Mouse (Mus musculus) Patski (cell line): ENCODE results near the gene Ppp4r4. TPM values are rescaled to one million over a fixed set of nuclear protein-coding genes. Genes with fewer than 3 reads are reported as not detected.

ENCODE experiments used
- ATAC-seq: fragments of 100-300 bp; one replicate; pipeline ENCODE4 v1.8.0; 2021
- CTCF ChIA-PET: fragments of 350-600 bp; sonication (Branson Sonifier 250); formaldehyde crosslinking; loops from one replicate; lab custom pipeline; 2022; ENCODE audit warnings: inconsistent platforms; lab: Charles Lee
- POLR2A ChIA-PET: fragments of 350-600 bp; sonication (Branson Sonifier 250); formaldehyde crosslinking; loops from one replicate; lab custom pipeline; 2022; ENCODE audit warnings: antibody characterized with exemption, inconsistent platforms; lab: Charles Lee
- DNase-seq: peaks from one replicate; pipeline ENCODE4 v3.0.0-alpha.2; 2011; ENCODE audit warnings: low read depth, low spot score
- H3K27me3 ChIP-seq: fragments of 371-371 bp; one replicate; pipeline ENCODE4 v1.5.1; 2021
- CTCF ChIP-seq: fragments of 100-300 bp; IDR thresholded peaks from one replicate; pipeline ENCODE4 v1.5.1; 2021
- in situ Hi-C: fragments of 300-500 bp; cut with MboI; formaldehyde crosslinking; loops from 3 replicates; pipeline ENCODE4 v1.11.1; 2018; ENCODE audit warnings: low pct_unique_long_range_greater_than_20kb, mixed read lengths
- polyA plus RNA-seq: library from polyadenylated mRNA; unstranded; gene quantifications from one replicate; pipeline ENCODE4 v1.2.3, GENCODE M21; 2021

Ppp4r4 gene
- polyA plus RNA-seq, 1 experiment from 2014 or later: 10.6 TPM

- DNase-seq: no peak
- CTCF ChIA-PET: no interaction called here
- no peaks in the 10 kb centered on the region for H3K27me3 ChIP-seq
- TF ChIP-seq CTCF: no peak
- in situ Hi-C loops: loop anchor here (25.0 kb wide), 1 partner anchor 362 kb away; no protein-coding TSS in a partner anchor
- POLR2A ChIA-PET: no interaction called here
- ATAC-seq: no peak
Measured at GRCm38 (mm10) chr12:103499261-103499660, 32.8 kb upstream of the Ppp4r4 start.

- DNase-seq: no peak
- no peak for TF ChIP-seq CTCF
- ChIA-PET POLR2A (no interaction called here), CTCF (interaction anchor here (1.2 kb wide), 1 partner anchor 10 kb away, joined by 3 read pairs; no protein-coding TSS in a partner anchor)
- in situ Hi-C loops: no loop called here
- H3K27me3 ChIP-seq: no peaks in the 10 kb centered on the region
- no peak for ATAC-seq
Measured at GRCm38 (mm10) chr12:103503300-103503699, 28.8 kb upstream of the Ppp4r4 start.

GRCm38 (mm10) chr12:103504402-103504801 is 27.7 kb upstream of the Ppp4r4 start:
- ATAC-seq: no peak
- no peak for TF ChIP-seq CTCF
- ChIA-PET CTCF (interaction anchor here (1.2 kb wide), 1 partner anchor 11 kb away, joined by 3 read pairs; no protein-coding TSS in a partner anchor), POLR2A (no interaction called here)
- in situ Hi-C loops: no loop called here
- DNase-seq: no peak
- peaks cover 5% of the 10 kb centered on the region for H3K27me3 ChIP-seq

DNA sequence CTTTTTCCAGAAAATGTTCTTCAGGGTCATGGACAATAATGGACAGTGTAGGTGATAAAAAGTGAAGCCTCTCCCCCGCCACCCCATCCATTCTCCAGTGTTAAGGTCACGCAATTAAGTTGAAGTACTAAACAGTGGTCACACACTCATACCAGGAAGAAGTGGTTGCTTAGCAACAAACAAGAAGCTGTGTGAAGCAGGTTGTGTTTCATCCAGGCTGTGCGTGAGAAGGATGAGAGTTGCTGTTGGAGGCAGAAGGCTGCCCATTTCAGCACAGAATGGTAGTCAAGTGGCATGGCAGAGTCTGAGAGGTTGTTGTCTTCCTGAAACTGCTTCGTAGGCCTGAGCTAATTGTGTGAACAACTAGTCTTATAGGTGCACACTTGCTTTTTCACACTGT is 23.7 kb upstream of the Ppp4r4 start:
- no peak for DNase-seq
- no peak for TF ChIP-seq CTCF
- POLR2A ChIA-PET: no interaction called here
- no peak for ATAC-seq
- in situ Hi-C loops: no loop called here
- CTCF ChIA-PET: no interaction called here
- peaks cover 11% of the 10 kb centered on the region for H3K27me3 ChIP-seq

GRCm38 (mm10) chr12:103509893-103510292 is 22.2 kb upstream of the Ppp4r4 start:
- peaks cover 11% of the 10 kb centered on the region for H3K27me3 ChIP-seq
- in situ Hi-C loops: no loop called here
- DNase-seq (no peak), ATAC-seq (no peak)
- CTCF ChIA-PET: no interaction called here
- no peak for TF ChIP-seq CTCF
- POLR2A ChIA-PET: no interaction called here

GRCm38 (mm10) chr12:103511586-103511985 is 20.5 kb upstream of the Ppp4r4 start:
- TF ChIP-seq CTCF: no peak
- no peak for DNase-seq
- peaks cover 11% of the 10 kb centered on the region for H3K27me3 ChIP-seq
- no peak for ATAC-seq
- POLR2A ChIA-PET: no interaction called here
- in situ Hi-C loops: no loop called here
- CTCF ChIA-PET: interaction anchor here (0.7 kb wide), 1 partner anchor 32 kb away, joined by 3 read pairs; no protein-coding TSS in a partner anchor

DNA sequence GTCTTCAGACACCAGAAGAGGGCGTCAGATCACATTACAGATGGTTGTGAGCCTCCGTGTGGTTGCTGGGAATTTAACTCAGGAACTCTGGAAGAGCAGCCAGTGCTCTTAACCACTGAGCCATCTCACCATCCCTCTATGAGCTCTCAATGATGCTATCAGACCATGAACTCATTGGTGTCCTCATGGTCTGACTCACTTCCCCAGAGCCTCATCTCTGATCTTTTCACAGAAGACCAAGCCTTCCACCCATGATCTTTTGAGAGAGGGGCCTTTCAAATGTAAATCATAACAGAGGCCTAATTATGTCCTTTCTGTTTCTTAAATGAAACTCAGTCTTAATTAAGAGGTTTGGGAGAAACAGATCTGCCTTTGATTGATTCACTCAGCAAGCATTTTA is 19.0 kb upstream of the Ppp4r4 start:
- in situ Hi-C loops: no loop called here
- DNase-seq (no peak), ATAC-seq (no peak)
- peaks cover 11% of the 10 kb centered on the region for H3K27me3 ChIP-seq
- POLR2A ChIA-PET: interaction anchor here (1.6 kb wide), 1 partner anchor 13 kb away, joined by 4 read pairs; no protein-coding TSS in a partner anchor
- CTCF ChIA-PET: interaction anchor here (1.0 to 1.1 kb wide), 2 partner anchors 12 to 28 kb away, joined by 3 to 4 read pairs; no protein-coding TSS in a partner anchor
- no peak for TF ChIP-seq CTCF

- TF ChIP-seq CTCF: no peak
- POLR2A ChIA-PET: interaction anchor here (1.6 kb wide), 1 partner anchor 13 kb away, joined by 4 read pairs; no protein-coding TSS in a partner anchor
- in situ Hi-C loops: no loop called here
- DNase-seq: no peak
- ATAC-seq: no peak
- CTCF ChIA-PET: interaction anchor here (1.0 to 1.2 kb wide), 3 partner anchors 11 to 27 kb away, joined by 3 to 4 read pairs (median 3); no protein-coding TSS in a partner anchor
- H3K27me3 ChIP-seq: peaks cover 10% of the 10 kb centered on the region
Measured at GRCm38 (mm10) chr12:103513451-103513871, 18.6 kb upstream of the Ppp4r4 start.

GRCm38 (mm10) chr12:103514354-103514753 is 17.7 kb upstream of the Ppp4r4 start:
- no peak for ATAC-seq
- in situ Hi-C loops: no loop called here
- TF ChIP-seq CTCF: no peak
- peaks cover 7% of the 10 kb centered on the region for H3K27me3 ChIP-seq
- ChIA-PET CTCF (interaction anchor here (1.1 to 2.0 kb wide), 3 partner anchors 11 to 30 kb away, joined by 3 to 5 read pairs (median 3); no protein-coding TSS in a partner anchor), POLR2A (no interaction called here)
- no peak for DNase-seq

- CTCF ChIA-PET: interaction anchor here (1.1 to 2.0 kb wide), 2 partner anchors 14 to 28 kb away, joined by 3 to 5 read pairs; no protein-coding TSS in a partner anchor
- POLR2A ChIA-PET: no interaction called here
- H3K27me3 ChIP-seq: peaks cover 5% of the 10 kb centered on the region
- in situ Hi-C loops: no loop called here
- TF ChIP-seq CTCF: no peak
- DNase-seq (no peak), ATAC-seq (no peak)
Measured at GRCm38 (mm10) chr12:103515638-103516037, 16.4 kb upstream of the Ppp4r4 start.

GRCm38 (mm10) chr12:103518640-103519039 is 13.4 kb upstream of the Ppp4r4 start:
- no peak for TF ChIP-seq CTCF
- ATAC-seq (no peak), DNase-seq (no peak)
- CTCF ChIA-PET: no interaction called here
- H3K27me3 ChIP-seq: peaks cover 2% of the 10 kb centered on the region
- in situ Hi-C loops: no loop called here
- POLR2A ChIA-PET: no interaction called here
